Mouse (Mus musculus): ENCODE measurements around the gene Magi3. TPM values are rescaled to one million over a fixed set of nuclear protein-coding genes. Genes with fewer than 3 reads are reported as not detected.

Gene Magi3
- total RNA-seq, 2 experiments from 2014 or later = 30.7 to 33.6 TPM

DNA sequence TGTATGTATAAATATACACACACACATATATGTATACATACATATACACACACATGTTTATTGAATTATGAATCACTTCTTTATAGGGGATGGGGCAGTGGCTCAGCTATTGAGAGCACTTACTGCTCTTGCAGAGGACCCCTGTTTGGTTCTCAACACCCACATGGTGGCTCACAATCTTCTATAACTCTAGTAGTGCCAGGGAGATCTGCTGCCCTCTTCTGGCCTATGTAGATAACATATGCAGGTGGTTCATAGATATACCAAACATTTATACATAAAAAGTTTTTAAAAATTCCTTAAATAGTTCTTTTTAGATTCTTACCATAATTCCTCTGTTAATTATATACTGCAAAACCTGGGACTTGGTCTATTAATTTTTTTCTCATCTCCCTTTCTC lies 141.4 kb downstream of the Magi3 start:
- Histone ChIP-seq H3K4me3 (no peak overlapping the region), H3K27ac (no peak overlapping the region)
- no peak for DNase-seq (ENCODE audit: low spot score in 2 of 2)
- TF ChIP-seq CTCF (conservative IDR thresholded peaks at IDR 0.05) = peak; percentile 61

DNA sequence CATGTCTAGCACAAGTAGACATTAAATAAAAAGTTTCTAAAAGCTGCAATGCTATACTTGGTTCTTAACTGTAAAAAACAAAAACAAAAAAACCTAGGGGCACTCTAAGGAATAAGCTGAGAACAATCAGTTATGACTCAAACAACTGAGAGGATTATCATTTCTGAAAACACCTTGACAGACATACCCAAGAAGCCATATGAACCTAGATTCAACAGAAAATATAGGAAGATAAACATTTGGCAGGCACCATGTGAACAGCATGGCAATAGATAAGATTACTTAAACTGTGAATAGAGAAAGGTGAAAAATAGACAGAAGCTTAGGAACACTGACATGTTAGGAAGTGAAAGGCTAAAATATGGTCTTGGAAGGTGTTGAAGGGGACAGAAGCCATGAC lies 150.8 kb downstream of the Magi3 start:
- Histone ChIP-seq H3K4me3 (no peak overlapping the region), H3K27ac (no peak overlapping the region)
- no peak for TF ChIP-seq CTCF (conservative IDR thresholded peaks at IDR 0.05)
- DNase-seq (ENCODE audit: low spot score in 2 of 2) = no peak

DNA sequence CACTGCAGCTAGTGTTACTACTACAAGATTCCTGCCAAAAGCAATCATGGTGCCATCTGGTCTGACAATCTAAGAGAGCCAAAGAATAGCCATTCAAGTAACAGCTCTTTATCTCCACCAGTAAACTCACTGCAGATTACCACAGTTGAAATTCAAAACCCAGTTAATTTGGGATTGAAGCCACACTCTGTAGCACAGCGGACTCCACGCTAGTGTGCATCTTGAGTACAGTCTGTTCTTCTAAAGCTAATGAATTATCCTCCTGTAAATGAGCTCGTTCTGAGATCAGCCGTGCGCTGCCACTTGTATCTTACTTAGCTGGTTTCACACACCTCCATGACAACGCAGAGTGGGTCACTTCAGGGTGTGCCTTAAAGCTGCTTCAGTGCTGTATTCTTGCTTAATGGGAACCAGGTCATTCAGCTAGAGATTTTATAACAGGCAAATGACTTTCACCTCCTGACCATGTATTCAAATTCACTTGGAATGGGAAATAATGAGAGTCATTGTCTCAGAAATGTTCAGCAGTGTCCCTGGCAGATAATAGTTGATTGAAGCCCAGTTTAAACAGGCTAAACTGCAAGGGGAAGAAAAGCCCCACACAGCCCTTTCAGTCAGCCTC lies 161.1 kb downstream of the Magi3 start:
- DNase-seq (ENCODE audit: low spot score in 2 of 2) = peak; percentile 25 to 71
- no peak overlapping the region; the same call in 1 of the 2 replicates for H3K4me3 ChIP-seq
- TF ChIP-seq CTCF (conservative IDR thresholded peaks at IDR 0.05) = no peak
- H3K27ac ChIP-seq = peak overlapping the region; percentile 67

DNA sequence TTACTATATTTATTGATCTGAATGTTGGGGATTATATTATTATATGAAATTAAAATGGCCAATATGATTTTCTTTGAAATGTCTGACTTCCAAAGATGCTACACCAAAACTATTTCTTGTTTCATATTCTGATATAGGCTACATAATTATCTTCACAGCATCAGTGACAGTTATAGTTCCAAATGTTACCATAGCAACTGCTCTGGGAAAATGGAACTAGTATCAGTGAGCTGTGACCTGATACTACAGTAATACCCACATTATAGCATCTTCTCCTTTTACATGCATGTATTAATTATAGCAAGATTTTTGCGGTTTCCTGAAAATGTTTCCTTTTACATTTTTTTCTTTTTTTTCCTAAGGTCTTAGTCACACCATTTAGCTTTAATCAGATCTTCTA lies 187.4 kb downstream of the Magi3 start:
- Histone ChIP-seq H3K4me3 (no peak overlapping the region), H3K27ac (no peak overlapping the region)
- no peak for TF ChIP-seq CTCF (conservative IDR thresholded peaks at IDR 0.05)
- DNase-seq (ENCODE audit: low spot score in 2 of 2) = no peak

DNA sequence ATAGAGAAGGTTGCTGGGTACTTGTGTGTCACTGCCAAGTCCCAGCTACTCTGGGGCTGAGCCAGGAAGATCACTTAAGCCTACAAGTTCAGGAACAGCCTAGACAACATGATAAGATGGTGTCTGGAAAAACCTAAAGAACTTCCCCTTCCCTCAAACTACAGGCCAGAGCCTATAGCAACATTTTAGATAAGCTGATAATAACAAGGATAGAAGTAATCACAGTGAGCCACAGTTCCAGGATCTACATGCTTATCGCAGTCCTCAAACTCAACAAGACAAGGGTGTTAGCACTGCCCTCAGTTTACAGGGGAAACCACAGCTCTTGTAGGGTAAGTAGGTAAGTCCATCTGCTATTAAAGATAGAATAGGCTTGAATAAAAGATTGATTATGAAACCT lies 188.1 kb downstream of the Magi3 start:
- H3K27ac ChIP-seq = no peak overlapping the region
- TF ChIP-seq CTCF (conservative IDR thresholded peaks at IDR 0.05) = no peak
- no peak for DNase-seq (ENCODE audit: low spot score in 2 of 2)
- no peak overlapping the region for H3K4me3 ChIP-seq

DNA sequence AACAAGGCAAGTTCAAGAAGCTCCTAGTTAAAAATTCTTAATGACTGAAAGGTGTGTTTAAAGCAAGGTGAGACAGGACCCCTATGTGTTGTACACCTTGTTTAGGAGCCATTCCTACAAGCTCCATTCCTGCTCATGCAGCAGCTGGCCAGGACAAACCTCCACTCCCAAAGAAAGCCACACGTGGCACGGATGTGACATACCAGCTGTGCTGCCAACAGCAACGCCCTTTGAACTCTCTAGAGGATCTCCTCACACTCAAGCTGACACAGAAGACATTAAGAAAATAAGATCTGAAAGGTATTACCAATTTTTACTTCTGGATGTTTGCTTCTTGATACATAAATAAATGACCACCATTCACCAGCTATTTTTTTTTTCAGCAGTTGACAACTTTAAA lies 193.2 kb downstream of the Magi3 start:
- no peak for DNase-seq (ENCODE audit: low spot score in 2 of 2)
- no peak overlapping the region for H3K4me3 ChIP-seq
- no peak overlapping the region for H3K27ac ChIP-seq
- no peak for TF ChIP-seq CTCF (conservative IDR thresholded peaks at IDR 0.05)

DNA sequence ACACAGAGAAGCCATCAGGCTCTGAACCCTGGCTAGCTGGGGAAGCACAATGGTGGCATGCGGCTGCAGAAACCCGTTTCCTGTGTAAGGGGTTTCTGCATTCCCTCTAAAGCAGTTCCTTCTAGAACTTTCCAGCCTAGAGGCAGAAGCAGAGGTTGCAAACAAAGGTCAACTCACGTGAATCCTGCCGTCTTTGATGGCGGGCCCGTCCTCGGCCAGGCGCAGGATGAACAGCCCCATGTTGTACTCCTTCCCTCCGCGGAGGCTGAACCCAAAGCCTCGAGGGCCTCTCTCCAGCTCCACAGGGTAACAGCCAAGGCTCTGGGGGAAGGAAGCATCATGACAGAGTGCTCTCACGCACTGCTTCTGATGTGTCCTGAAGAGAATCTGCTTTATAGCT lies 200.1 kb downstream of the Magi3 start:
- TF ChIP-seq CTCF (conservative IDR thresholded peaks at IDR 0.05) = no peak
- no peak for DNase-seq (ENCODE audit: low spot score in 2 of 2)
- Histone ChIP-seq H3K4me3 (no peak overlapping the region), H3K27ac (no peak overlapping the region)

DNA sequence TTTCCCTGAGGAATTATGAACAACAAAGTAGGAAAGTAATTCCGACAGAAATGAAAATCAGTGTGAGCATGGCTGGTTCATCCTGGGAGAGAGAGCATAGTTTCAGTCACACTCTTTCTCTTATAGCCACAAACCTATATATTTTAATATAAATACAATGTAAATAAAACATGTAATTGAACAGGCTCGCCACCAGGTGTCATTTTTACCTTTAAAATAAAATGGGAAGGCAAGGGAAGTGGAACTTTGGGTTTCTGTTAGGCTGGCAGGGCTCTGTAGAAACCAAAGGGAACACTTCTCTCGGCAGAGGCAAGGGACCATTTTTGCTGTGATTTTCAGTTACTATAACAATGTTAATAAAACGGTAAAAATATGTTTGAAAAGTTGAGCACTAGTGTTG lies 200.7 kb downstream of the Magi3 start:
- H3K4me3 ChIP-seq = no peak overlapping the region
- TF ChIP-seq CTCF (conservative IDR thresholded peaks at IDR 0.05) = peak; percentile 69
- H3K27ac ChIP-seq = no peak overlapping the region
- no peak for DNase-seq (ENCODE audit: low spot score in 2 of 2)

DNA sequence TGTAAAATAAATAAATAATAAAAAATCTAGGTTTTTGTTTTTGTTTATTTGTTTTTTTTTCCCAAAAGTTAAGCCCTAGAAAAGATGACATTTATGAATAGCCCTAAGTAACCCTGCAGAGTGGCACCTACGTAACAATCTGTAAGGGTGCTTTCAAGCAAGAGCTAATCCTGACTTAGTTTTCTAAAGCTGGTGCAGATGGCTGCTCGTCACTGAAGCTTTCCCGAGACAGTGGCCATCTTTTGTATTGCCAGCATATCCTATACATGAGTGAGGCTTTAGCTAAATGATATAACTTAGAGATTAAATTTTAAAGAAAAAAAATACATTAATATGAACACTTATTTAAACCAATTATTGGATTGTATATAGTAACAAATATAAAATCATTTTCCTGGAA lies 202.2 kb downstream of the Magi3 start:
- no peak for DNase-seq (ENCODE audit: low spot score in 2 of 2)
- H3K4me3 ChIP-seq = no peak overlapping the region
- TF ChIP-seq CTCF (conservative IDR thresholded peaks at IDR 0.05) = no peak
- no peak overlapping the region for H3K27ac ChIP-seq

DNA sequence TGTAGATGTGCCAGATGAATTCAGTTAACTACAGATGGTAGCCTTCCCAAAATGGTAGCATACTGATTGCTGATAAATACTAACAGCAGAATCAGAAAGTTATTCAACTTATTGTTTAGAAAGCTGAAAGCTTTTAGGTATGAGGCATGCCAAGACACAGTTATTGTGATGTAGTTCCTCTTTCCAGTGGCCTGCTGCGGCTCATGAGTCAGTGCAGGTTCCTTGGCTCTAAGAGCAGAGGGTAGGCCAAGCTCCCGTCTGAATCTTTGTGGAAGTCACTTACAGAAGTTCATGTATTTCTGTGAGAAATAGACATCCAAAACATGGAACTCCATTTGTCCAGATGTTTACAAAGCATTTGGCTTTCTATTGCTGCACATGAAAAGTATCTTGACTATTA lies 208.2 kb downstream of the Magi3 start:
- H3K4me3 ChIP-seq = no peak overlapping the region
- TF ChIP-seq CTCF (conservative IDR thresholded peaks at IDR 0.05) = no peak
- DNase-seq (ENCODE audit: low spot score in 2 of 2) = no peak

DNA sequence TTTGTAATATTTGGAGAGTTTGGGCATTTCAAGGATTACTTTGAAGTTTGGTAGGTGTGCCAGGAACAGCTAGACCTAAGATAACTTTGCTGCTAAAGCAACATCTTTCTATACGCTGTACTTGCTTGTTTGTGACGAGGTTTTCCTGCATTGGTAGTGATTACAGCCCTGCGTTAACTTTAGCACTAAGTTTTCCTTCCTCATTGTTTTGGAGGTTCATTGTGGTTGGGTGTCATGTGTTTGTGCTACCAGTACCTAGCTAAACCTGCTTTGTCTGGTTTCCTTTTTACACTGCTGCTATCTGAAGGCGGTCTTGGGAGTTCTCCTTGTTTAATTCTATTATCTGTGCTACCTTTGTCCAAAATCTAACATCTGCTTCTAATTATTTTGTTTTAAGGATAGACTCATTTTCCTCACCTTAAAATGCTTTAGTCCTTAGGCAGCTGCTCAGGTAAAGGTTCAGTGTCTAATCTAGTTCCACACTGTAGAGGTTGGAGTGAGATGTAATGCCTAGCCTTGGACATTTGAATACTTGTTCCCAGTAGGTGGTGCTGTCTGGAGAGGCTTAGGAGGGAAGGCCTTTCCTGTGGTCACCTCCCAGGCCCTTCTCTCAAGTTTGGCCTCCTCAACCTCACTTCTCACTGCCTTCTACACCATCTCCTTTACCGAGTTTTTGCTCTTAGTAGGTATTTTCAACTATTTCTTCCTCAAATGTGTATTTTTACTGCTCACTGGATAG lies 210.1 kb downstream of the Magi3 start:
- Histone ChIP-seq H3K27ac (no peak overlapping the region), H3K4me3 (no peak overlapping the region)
- TF ChIP-seq CTCF (conservative IDR thresholded peaks at IDR 0.05) = peak; percentile 43
- no peak for DNase-seq (ENCODE audit: low spot score in 2 of 2)

More for the DNA sequence above, 208.2 kb downstream of the Magi3 start:
- H3K27ac ChIP-seq = no peak overlapping the region

DNA sequence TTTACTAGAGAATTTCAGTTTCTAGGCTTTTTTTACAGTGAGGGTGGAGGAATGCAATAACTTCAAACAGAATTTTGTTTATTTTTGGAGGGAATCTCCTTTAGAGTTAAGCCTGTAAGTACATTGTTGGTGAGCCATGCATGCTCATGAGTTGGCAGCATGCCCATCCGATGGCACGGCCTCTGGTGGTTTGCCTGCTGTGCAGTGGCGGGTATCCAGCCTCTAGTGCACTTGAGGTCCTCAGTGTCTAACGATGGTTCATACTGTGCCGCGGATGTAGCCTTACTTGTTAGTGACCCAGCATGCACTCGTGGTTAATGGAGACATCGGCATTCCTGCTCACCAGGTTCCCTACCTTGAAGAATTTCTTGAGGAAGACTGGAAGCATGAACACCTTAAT lies 212.7 kb downstream of the Magi3 start:
- peak overlapping the region; percentile 12; the same call in 1 of the 2 replicates for H3K27ac ChIP-seq
- TF ChIP-seq CTCF (conservative IDR thresholded peaks at IDR 0.05) = peak; percentile 29
- H3K4me3 ChIP-seq = no peak overlapping the region
- DNase-seq (ENCODE audit: low spot score in 2 of 2) = peak in 1 of 2 experiments; percentile 47

DNA sequence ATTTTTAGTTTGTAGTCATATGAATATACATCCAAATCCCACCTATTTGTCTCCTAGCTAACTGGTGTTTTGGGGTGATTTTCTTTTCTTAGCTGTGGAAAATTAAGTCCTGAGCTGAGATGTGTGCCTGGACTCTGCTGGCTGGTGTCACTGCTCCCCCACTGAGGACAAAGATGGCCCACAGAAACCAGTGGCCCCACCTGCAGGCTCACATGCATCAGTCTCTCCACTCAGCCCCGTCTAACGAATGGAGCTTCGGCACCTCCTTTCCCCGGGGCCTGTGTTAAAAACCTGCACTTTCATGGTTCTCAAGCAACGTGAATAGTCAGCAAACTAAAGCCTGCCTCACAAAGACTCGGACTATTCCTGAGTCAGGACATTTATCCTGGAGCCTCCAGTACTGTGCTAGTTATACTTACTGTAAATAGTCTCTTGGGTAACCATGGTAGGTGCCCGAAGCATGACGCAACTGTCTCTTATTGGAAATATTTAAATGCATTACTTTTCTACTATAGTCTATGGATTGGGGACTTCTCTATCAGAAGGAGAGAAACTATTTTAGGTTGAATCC lies 213.2 kb downstream of the Magi3 start:
- no peak for DNase-seq (ENCODE audit: low spot score in 2 of 2)
- H3K27ac ChIP-seq = peak overlapping the region; percentile 12; the same call in 1 of the 2 replicates
- H3K4me3 ChIP-seq = no peak overlapping the region
- TF ChIP-seq CTCF (conservative IDR thresholded peaks at IDR 0.05) = no peak

DNA sequence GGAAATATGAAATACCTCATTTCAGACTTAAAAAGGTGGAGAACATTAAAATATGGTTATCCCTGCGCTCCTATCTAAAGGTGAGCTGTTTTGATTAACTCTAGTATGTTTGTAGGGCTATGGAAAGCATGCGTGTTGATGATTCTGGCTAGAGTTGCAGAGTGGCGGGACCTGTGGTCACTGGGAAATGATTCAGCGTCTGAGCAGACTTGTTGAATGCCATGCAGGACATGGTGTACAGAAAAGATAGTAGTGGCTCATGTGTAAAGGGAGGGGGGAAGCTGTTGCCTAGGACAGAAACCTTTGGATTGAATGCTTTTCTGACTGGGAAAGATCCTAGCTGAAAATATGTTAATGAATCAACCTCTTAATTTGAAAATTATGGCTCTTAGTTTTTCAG lies 221.4 kb downstream of the Magi3 start:
- no peak overlapping the region for H3K4me3 ChIP-seq
- H3K27ac ChIP-seq = no peak overlapping the region
- no peak for DNase-seq (ENCODE audit: low spot score in 2 of 2)
- TF ChIP-seq CTCF (conservative IDR thresholded peaks at IDR 0.05) = no peak

Measured in layer of hippocampus, adult 2 months (tissue).